8 mouse cellular contexts compared by ENCODE assay signal in the genomic region with DNA sequence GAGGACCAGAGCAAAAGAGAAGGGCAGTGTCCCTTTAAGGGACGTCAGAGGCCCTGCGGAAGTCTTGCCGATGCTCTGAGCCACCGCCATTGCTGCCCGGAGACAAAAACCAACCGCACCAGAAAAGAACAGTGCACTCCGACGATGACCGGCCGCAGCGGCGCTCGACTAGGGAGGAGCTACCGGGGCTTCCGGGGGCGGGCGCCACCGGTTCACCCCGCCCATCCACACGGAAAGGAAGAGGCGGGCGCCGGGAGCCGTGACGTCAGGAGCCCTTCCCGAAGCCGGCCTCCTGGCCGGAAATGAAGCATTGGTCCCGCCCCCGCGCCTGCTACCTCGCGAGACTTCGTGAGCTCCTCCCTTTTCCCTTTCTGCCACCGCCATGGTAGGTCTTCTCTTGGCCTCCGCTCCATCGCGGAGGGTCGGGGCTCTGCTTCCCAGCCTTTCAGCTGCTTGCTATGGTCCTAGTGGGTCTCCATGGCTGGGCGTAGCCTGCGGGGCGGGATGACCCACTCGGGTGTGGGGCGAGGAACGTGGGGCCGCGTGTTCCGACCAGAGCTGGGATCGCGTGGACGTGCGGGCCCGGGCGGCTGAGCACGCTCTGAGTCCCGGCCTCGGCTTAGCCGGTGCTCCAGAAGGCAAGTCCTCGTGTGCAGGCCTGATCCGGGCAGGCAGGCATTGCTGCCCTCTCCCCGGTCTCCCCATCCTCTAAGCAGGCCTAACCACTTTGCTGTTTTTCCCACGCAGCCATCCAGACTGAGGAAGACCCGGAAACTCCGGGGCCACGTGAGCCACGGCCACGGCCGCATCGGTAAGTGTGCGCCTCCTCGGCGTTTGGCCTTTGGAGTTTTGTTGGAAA. TPM values are rescaled to one million over a fixed set of nuclear protein-coding genes. Genes with fewer than 3 reads are reported as not detected.
DNase-seq lines count a peak whose midpoint lies in the region; ATAC-seq lines count a peak whose summit lies in the region.

Gene Rpl27a, plus strand, starts transcription at position 310 of the 859 bp plus-strand sequence.

- no peaks in the 10 kb centered on the region for H3K27me3 ChIP-seq in hindbrain, embryonic 15.5 days

- peak within 1 kb of the TSS; percentile 72 for H3K4me3 ChIP-seq in hindbrain, embryonic 15.5 days

- WGBS in hindbrain, embryonic 15.5 days: under 1% methylated on average over 72 of the region's 72 CpGs

- peak within 1 kb of the TSS; percentile 92 for H3K4me2 ChIP-seq in hindbrain, embryonic 15.5 days

- peak; percentile 96 for ATAC-seq in hindbrain, embryonic 15.5 days (ENCODE audit: low FRiP score, low read depth)

- DNase-seq in T-cell, adult 2 months (ENCODE audit: low spot score): peak; percentile 98
- peak; percentile 97 to 99 for DNase-seq in cerebellum, postnatal 36 days
- DNase-seq in frontal cortex, postnatal 36 days (ENCODE audit: low spot score in 2 of 2): peak; percentile 98 to 99
- peak; percentile 98 for DNase-seq in left cerebral cortex, adult 11 months (ENCODE audit: low spot score)
- peak; percentile 99 for DNase-seq in lung, postnatal 4 days
- DNase-seq in retina, postnatal 7 days (ENCODE audit: low read depth, low spot score): peak; percentile 98
- DNase-seq in urinary bladder, adult 2 months (ENCODE audit: low spot score): peak; percentile 95

- peaks cover 32% of the 10 kb centered on the region for H3K4me1 ChIP-seq in hindbrain, embryonic 15.5 days (replicated peaks)

- H3K27ac ChIP-seq in hindbrain, embryonic 15.5 days (replicated peaks): peak within 1 kb of the TSS; percentile 95

- H3K9me3 ChIP-seq in hindbrain, embryonic 15.5 days: no peaks in the 10 kb centered on the region

- H3K9ac ChIP-seq in hindbrain, embryonic 15.5 days: peak within 1 kb of the TSS; percentile 94

- peaks cover 35% of the 10 kb centered on the region for H3K36me3 ChIP-seq in hindbrain, embryonic 15.5 days

RNA-seq across cellular contexts. Expression of gene Rpl27a, which starts in this region (rescaled TPM):
- 80.2 and 81.4 TPM in 2 replicates for polyA plus RNA-seq in hindbrain, embryonic 15.5 days (2015; fragmentation: Nextera tagmentation; extraction: Ambion mirVana)
- 735 and 823 TPM in 2 replicates for polyA plus RNA-seq in urinary bladder, adult 2 months (2012; rRNA removed)

Comparison
In these comparisons a context has a peak if more than half of its experiments do, and no peak if none do; other contexts are left out.
1. Peak in every context shown above with its lines: DNase-seq, ATAC-seq, H3K4me3 ChIP-seq and H3K27ac ChIP-seq.